Mouse (Mus musculus) c-Kit-positive CD71-positive TER-119-positive erythroid progenitor cells, embryonic 14.5 days (primary cell): ENCODE results near the gene Hist1h2bb.

Experiments
- DNase-seq: peaks from one replicate; pipeline ENCODE4 v3.0.0-alpha.2; 2013; ENCODE audit warnings: low spot score

The Hist1h2bb gene

DNA sequence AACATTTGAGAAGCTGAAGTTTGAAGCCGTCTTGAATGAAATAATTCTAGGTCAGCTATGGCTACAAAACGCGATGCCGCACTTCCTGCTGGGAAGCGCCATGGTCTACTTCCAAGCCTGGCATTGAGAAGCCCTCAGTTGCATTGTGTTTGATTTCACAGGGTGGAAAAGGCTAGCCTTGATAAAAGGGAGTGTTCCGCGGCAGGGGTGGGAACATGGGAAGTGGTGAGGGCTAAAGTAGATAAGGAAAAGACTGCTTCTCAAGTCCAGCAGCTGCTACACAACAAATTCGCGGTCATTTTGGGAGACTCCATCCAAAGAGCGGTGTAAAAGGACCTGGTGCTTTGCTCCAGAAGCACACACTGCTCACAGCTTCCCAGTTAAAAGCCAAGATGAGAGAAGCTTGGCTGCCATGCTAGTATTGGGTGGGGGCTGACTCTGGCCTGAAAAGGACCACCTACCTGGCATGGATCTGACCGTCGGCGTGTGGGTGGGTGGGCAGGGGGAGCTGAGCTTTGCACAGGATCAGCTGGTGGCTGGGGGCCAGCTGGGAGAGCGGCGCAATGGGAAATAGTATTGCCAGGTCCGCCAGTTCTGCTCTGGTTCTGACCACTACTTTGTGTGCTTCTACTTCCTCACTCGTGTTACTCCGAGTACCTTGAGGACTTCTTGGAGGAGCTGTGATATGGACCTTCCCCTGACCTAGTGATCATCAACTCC is 17.9 kb upstream of the Hist1h2bb start:
- DNase-seq = no peak

DNA sequence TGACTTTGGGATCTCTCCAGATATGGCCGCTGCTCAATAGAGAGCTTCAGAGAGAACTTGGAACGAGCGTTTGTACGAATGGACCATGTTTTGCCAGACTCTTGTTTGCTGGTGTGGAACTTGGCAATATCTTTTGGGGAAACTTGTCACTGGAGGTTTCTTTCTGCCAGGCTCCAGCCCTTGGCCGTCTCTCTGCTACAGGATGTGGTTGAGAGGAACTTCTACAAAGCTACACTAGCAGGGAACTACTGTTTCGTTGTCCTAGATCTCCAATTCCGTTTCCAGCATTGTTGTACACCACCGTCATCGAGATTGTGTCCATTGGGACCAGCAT is 17.4 kb upstream of the Hist1h2bb start:
- no peak for DNase-seq

DNA sequence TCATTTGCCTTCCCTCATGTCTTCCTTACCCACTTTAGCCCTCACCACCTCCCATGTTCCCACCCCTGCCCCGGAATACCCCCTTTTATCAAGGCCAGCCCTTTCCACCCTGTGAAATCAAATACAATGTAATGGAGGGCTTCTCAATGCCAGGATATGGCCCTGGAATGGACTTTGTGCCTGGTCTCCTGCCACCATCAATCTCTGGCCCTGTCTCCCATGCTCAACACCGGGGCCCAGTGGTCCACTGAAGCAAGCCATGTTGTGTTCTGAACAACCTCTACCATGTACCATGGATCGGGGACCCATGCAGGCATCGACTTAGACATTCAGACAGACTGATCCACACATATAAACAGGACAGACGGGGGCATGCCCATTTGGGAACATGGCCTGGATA is 16.8 kb upstream of the Hist1h2bb start:
- no peak for DNase-seq

DNA sequence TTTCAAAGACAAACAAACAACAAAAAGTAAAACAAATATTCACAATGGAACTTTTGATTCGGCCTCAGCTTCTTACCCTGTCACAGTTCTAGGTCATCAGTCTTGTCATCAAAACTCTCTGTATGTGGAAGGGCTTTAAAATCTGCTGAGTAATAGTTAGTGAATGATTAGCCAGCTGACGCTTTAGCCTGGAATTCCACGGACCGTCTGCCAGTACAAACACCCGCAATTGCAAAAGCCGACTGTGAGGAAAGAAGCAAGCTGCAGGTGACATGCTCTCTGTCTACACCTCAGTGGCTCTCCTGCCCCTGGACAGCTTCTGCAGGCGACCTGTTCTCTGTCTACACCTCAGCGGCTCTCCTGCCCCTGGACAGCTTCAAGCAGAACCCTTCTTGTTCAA is 16.1 kb upstream of the Hist1h2bb start:
- DNase-seq = no peak

DNA sequence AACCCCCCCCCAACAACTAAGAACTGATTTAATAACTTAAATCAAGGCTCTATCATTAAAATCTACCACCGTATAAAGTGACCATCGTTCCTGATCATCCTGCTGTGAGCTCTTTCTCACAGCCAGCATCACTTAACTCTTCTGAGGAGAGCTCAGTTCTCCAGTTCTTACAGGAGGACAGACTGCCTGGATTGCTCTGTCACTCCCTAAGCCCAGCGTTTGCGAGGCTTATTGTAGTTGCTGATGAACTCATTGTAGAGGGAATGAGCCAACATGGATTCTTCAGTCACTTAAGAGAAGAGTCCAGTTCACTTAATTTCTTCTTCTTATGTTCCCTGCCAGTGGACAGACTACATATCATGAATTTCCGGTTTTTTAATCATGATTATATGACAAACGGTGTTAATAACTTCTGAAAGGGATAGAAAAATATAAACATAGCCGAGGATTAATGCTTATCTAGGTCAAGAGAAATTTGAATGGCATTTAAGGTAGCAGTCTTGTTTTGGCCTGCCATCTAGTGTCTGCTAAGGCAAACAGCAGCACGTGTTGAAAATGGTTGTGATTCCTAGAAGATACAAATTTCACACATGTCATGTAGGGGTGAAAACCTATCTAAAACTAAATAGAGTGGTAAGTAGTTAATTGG is 14.3 kb upstream of the Hist1h2bb start:
- DNase-seq = peak; percentile 38

DNA sequence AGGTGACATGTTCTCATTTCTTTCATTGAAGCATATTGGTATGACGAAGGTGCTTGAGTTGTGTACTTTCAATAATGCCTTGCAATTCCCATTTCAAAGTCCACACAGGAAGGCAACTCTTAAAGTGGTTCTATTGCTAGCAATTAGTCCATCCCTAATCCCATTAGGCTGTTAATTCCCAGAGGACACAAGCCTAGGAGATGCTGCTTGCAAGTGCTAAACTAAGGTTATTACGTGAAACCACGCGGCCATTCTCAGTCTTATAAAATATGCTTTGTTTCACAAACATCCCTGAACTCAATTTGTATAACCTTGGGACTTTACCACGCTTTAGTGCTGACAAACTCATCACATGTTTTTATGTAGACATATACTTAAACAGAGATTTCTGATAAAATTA is 9.4 kb upstream of the Hist1h2bb start:
- DNase-seq = no peak

DNA sequence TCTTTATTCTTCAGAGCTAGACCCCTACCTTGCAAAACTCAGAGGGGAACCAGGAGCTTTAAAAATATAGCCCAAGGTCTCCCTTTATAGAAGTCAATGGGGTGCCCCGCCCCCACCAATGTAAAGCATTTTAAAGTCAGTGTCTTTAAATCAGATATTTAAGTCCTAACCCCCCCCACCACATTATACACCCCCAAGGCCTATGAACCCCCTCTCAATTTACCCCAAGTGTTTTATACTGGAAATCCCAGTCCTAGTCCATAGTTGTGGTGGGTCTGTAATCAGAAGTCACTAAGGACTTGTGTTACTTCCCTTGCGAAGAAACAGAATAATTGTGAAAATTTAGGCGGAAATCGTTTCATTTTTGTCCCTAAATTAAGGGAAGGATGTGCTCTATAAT is 8.5 kb upstream of the Hist1h2bb start:
- DNase-seq = peak; percentile 54

DNA sequence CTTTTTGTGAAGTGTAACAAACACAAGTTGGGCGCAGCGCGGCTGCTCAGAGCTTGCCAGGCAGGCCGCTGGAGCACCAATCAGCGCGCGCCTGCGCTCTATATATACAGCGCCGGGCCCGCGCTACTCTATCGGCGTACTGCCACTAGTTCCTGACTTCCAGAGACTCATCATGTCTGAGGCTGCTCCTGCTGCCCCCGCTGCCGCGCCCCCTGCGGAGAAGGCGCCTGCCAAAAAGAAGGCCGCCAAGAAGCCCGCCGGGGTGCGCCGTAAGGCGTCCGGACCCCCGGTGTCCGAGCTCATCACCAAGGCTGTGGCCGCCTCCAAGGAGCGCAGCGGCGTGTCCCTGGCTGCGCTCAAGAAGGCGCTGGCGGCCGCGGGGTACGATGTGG is 7.9 kb upstream of the Hist1h2bb start, which contains the start of gene Hist1h1c:
Gene Hist1h1c (plus strand): TSS at position 132 of the 392 bp plus-strand sequence.
- DNase-seq = peak; percentile 95

DNA sequence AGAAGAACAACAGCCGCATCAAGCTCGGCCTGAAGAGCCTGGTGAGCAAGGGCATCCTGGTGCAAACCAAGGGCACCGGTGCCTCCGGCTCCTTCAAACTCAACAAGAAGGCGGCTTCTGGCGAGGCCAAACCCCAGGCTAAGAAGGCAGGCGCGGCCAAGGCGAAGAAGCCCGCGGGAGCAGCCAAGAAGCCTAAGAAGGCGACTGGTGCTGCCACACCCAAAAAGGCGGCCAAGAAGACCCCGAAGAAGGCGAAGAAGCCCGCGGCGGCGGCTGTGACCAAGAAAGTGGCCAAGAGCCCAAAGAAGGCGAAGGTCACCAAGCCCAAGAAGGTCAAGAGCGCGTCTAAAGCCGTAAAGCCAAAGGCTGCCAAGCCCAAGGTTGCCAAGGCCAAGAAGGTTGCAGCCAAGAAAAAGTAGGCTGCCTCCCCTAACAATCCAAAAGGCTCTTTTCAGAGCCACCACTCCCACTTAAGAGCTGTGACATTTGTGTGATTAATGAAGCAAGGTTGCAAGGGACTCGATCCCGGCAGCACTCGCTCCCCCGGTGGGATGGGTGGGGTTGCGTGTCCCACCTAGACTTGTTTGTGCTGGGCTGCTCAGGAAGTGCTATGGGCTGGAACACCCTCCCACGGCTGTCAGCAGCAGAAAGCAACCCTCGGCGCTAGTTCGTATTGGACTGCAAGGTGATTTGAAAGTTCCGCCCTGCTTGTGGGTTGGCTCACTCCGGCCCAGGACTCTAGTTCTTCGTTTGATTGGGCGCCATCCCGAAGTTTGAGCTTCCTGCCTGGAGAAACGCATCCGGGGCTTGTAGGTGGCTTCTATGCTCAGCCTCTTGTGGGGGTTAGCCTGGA is 7.2 kb upstream of the Hist1h2bb start:
- DNase-seq = peak; percentile 93

DNA sequence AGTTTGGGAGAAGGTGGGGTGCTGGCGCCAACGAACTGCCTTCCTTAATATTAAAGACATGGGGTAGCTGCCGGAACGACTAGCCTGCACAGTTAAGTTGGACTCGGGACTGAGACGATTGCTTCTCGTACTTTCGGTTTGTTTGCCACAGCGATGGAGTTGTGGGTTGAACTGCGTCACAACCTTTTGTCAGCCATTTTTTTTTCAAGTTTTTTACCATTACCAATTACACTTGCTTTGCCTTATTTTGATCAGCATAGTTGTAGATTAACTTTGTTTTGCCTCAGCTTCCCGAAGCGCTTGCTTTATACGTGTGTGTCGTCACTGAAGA is 6.6 kb upstream of the Hist1h2bb start:
- DNase-seq = no peak

DNA sequence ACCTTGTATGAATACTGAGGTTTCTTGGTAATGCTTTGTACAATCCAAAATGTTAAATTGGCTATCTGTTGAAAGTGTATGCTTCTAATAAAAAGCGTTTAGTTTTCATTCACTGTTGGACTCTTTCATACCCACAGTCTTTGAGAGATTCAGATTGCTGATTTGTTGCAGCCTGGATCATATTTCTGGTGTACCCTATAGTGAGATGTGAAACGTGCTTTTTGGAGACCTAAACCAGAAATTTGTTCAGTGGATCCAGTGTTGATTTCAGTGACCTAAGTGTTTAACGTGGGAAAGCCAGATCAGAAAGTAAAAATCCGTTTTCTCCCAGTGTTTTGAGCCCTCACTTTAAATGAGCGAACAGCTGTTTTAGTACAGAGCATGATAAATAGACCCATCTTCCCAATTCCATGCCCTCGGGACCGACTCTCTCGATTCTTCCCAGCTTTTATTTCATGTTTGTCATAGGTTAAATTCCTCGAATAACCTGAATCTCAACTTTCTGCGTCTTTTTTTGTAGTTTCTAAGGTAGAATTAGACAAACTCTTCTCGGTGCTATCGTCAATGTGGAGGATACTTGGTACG is 6.2 kb upstream of the Hist1h2bb start:
- no peak for DNase-seq

DNA sequence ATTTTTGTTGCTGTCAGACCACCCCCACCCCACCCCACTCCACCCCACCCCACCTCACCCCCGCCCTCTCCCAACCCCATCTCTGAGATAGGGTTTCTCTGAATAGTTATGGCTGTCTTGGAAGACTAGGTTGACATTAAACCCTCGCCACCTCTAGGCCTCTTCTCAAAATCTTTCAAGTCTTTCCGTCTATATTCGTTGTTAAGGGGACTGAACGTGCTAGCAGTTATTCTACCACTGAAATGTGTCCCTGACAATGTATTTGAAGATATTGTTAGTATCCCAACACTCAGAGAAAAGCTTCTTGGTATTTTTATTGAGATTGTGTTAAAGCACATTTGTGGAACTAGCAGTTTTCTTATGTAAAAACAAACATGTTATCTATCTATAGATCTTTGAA is 5.6 kb upstream of the Hist1h2bb start:
- peak; percentile 47 for DNase-seq

DNA sequence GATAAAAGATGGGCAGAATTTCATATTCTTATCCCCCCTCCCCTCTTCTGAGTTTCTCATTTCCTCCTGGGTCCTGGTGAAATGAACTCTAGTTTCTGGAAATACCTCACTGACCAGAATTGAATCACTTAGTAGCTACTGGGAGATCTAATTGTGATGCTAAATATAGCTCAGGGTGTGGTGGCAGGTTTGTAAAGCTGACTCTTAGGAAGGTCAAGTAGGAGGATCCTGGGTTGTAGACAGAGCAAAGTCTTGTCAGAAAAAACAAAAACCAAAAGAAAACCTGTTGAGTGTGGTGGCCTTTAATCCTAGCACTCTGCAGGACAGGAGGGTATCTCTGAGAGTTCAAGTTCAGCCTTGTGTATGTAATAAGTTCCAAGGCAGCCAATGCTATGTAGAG is 4.5 kb upstream of the Hist1h2bb start:
- peak; percentile 14 for DNase-seq

DNA sequence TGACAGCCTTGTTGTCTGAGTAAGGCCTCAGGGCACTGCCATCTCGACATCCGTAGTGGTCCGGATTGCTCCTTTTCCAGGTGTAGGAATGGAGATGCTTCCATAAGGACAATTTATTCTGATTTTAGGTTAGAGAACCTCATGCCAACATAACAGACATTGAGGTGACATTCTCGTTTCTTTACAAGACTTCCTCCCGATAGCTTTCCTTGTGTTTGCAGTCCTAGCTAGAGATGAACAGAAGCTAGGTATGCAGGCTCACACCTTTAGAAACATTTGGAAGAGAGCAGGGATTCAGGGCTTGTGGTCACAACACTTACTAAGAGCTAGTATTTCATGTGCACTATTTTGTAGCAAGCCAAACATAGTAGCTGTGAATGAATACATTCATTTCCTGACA is 3.3 kb upstream of the Hist1h2bb start:
- no peak for DNase-seq

DNA sequence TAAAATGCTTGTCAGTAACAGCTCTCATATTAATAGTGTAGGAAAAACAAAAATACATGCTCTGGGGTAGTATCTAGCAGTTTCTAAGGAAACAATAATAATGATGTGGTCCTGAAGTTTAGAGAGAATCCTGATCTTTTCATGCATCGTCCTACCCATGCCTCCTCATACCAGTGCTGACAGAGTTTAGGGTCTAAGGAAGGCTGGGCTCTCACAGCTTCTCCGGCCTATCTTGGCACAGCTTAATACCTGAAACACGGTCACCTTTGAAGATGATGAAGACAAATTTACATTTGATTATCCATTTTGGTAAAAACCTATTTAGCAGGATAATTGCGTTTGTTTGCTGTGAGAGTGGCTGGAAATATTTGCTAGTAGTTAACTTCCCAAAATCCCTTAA is 2.6 kb upstream of the Hist1h2bb start:
- no peak for DNase-seq

DNA sequence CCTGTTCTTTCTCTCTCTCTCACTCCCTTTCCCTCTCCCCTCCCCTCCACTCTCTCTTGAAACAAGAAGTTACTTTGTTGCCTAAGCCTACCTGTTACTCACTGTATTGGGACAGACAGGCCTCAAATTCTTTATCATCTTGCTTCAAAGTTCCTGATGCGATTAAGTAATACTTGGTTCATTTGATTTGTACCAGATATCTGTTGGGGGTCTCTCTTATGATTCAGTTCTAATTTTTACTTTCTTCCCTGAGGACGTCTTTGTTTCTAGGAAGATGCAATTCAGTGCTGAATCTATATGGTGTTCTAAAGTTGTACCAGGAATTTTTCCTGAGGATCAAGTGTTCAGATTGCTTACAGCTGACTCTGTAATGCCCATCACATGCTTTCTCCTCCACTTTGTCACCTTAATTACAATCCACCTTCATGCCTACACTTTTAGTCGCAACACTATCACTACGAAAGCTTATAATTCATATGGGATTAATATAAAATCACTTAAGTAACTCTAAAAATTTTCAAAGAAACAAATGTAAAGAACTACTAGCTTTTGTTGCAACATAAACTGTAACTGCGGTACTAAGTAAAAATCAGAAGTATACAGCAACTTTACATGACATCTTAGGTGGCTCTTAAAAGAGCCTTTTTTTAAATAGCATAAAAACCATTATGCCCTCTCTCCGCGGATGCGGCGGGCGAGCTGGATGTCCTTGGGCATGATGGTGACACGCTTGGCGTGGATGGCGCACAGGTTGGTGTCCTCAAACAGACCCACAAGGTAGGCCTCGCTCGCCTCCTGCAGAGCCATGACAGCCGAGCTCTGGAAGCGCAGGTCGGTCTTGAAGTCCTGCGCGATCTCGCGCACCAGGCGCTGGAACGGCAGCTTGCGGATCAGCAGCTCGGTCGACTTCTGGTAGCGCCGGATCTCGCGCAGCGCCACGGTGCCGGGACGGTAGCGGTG is 1.8 kb upstream of the Hist1h2bb start:
- DNase-seq = peak; percentile 72

DNA sequence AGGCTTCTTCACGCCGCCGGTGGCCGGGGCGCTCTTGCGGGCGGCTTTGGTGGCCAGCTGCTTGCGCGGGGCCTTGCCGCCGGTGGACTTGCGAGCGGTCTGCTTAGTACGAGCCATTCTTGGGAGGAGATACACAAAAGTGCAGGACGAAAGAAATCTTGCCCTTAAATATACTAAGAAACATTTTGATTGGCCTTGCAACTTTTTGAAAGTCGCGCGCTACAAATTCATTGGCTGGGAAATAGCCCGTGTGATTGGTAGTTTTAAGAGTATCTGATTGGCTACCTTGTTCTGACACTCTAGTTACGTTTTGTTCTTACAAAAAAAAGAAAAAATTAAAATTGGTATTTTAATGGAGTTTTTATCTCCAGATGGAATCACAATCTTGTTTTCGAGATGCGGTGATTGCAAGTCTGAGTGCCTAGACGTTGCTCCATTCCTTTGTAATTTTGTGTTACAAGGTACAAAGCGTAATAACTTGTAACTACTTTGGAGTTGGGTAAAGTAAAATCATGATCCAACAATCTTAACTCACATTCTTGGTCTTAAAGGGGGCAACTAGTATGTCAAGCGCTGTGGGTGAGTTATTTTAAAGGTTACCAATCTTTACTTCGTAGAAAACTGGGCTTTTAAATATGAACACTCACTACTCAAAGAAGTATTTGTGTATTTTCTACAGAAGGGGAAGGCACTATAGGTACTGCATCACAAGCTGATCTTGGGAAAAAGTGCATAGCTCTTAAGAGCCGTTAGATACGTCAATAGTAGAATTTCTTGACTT is 963 bp upstream of the Hist1h2bb start, which contains the start of gene Hist1h3c:
Gene Hist1h3c (minus strand): TSS at position 222 of the 781 bp plus-strand sequence.
- DNase-seq = peak; percentile 96

DNA sequence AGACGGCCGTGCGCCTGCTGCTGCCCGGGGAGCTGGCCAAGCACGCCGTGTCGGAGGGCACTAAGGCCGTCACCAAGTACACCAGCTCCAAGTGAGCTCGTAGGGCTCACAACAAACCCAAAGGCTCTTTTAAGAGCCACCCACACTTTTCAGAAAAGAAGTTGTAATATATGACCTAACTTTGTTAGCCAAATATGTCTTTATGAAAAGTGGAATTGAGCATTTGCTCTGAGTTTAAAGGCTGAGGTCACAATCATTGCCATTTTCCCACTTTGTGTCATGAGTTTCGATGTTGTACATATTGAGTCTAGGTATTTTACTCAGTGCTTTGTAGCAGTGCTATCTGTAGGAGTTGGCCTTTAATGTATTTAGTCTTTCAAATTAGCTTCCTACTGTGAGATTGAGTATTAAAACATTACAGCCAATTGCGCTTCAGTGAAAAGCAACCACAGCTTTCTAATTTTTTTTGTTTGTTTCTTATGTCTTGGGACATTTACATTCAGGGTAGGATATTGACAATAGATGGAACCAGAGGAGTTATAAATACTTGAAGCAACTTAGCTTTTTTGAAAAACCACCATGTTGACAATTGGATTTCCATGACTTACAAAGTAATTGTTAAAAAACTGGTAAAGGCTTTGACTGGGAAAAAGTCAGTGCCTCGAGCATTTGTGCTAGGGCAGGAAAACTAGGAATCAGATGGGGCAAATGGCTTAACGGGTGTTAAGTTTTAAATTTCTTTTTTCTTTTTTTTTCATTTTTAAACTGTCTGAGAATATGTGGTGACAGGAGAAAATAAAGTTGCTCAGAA is 752 bp downstream of the Hist1h2bb start:
- peak; percentile 76 for DNase-seq

DNA sequence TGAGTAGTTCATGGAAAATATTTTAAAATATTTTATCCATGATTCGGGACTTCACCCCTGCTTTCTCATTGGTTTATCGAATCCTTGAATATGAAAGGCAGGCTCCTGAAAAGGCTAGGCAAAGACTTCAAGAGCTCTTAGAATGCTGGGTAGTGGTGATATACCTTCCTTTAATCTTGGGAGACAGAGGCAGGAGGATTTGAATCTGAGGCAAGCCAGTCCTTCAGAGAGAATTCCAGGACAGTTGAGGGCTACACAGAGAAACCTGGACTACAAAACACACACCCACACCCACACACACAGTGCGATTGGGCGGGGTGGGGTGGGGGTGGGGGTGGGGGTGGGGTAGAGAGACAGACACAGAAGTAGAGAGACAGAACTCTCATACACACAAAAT is 1.4 kb downstream of the Hist1h2bb start:
- peak; percentile 69 for DNase-seq
